Mouse (Mus musculus) MEL (cell line): ENCODE data around the gene Nnmt. TPM values are rescaled to one million over a fixed set of nuclear protein-coding genes. Genes with fewer than 3 reads are reported as not detected.

ENCODE experiments used
- DNase-seq: peaks from one replicate; pipeline ENCODE4 v3.0.0; 2011; ENCODE audit warnings: low read depth, low spot score
- H3K27ac ChIP-seq: 2 replicates; pipeline ENCODE4 v1.5.1; 2012; ENCODE audit warnings: low read depth, mild to moderate bottlenecking, control low read depth, low read length, moderate library complexity; ENCODE audit not compliant: control insufficient read depth
- H3K27me3 ChIP-seq, 2 experiments: fragments of 150-350 bp in 1 of 2; sonication (generic) in 1 of 2; 2 replicates each; pipeline ENCODE4 v1.6.1; 2012; ENCODE audit warnings: low read length in 2 of 2, mild to moderate bottlenecking in 2 of 2, improper control_type of control experiment in 1 of 2, moderate library complexity in 1 of 2; ENCODE audit not compliant: insufficient read depth in 2 of 2, control insufficient read depth in 1 of 2
- H3K36me3 ChIP-seq, 2 experiments: 2 replicates each; pipeline ENCODE4 v1.6.1; 2012 to 2014; ENCODE audit warnings: low read length in 2 of 2, improper control_type of control experiment in 1 of 2, inconsistent platforms in 1 of 2, mild to moderate bottlenecking in 1 of 2; ENCODE audit not compliant: insufficient read depth in 2 of 2, control insufficient read depth in 1 of 2
- H3K4me1 ChIP-seq, 2 experiments: fragments of 150-350 bp in 1 of 2; sonication (generic) in 1 of 2; 2 replicates each; pipeline ENCODE4 v1.6.1; 2012; ENCODE audit warnings: low read length in 2 of 2, improper control_type of control experiment in 1 of 2, mild to moderate bottlenecking in 1 of 2; ENCODE audit not compliant: insufficient read depth in 2 of 2, control insufficient read depth in 1 of 2
- H3K4me3 ChIP-seq, 2 experiments: fragments of 150-350 bp in 1 of 2; sonication (generic) in 1 of 2; 2 replicates each; pipeline ENCODE4 v1.5.1; 2012; ENCODE audit warnings: low read depth in 2 of 2, low read length in 2 of 2, mild to moderate bottlenecking in 2 of 2, moderate library complexity in 2 of 2, control low read depth in 1 of 2, improper control_type of control experiment in 1 of 2; ENCODE audit not compliant: control insufficient read depth in 1 of 2, insufficient read depth in 1 of 2
- H3K79me2 ChIP-seq: 2 replicates; pipeline ENCODE4 v1.6.1; 2012; ENCODE audit warnings: mild to moderate bottlenecking, low read length, moderate library complexity; ENCODE audit not compliant: control insufficient read depth, poor library complexity, insufficient read depth
- H3K9ac ChIP-seq: 2 replicates; pipeline ENCODE4 v1.6.1; 2012; ENCODE audit warnings: low read depth, mild to moderate bottlenecking, control low read depth, low read length, moderate library complexity; ENCODE audit not compliant: control insufficient read depth, poor library complexity, severe bottlenecking
- H3K9me3 ChIP-seq: fragments of 150-350 bp; sonication (generic); replicated peaks from 2 replicates; pipeline ENCODE4 v1.6.1; 2012; ENCODE audit warnings: mild to moderate bottlenecking, low read length, improper control_type of control experiment, moderate library complexity; ENCODE audit not compliant: insufficient read depth
- CHD2 ChIP-seq: IDR thresholded peaks from 2 replicates; pipeline ENCODE4 v1.6.1; 2011; ENCODE audit warnings: low read length, improper control_type of control experiment
- CTCF ChIP-seq, 3 experiments: IDR thresholded peaks in 2 of 3; conservative IDR thresholded peaks in 1 of 3; 2 replicates each; pipeline ENCODE4 v1.5.1; 2011 to 2012; ENCODE audit warnings: low read length in 3 of 3, low read depth in 2 of 3, mild to moderate bottlenecking in 2 of 3, improper control_type of control experiment in 1 of 3, inconsistent platforms in 1 of 3, mixed read lengths in 1 of 3, moderate library complexity in 1 of 3; ENCODE audit not compliant: control insufficient read depth in 1 of 3, insufficient read depth in 1 of 3, poor library complexity in 1 of 3, severe bottlenecking in 1 of 3
- E2F4 ChIP-seq: IDR thresholded peaks from 2 replicates; pipeline ENCODE4 v1.6.1; 2011; ENCODE audit warnings: low read depth, low read length, improper control_type of control experiment, borderline replicate concordance
- ETS1 ChIP-seq: IDR thresholded peaks from 2 replicates; pipeline ENCODE4 v1.6.1; 2012; ENCODE audit warnings: low read depth, mild to moderate bottlenecking, inconsistent platforms, low read length, improper control_type of control experiment, moderate library complexity
- GABPA ChIP-seq: IDR thresholded peaks from 2 replicates; pipeline ENCODE4 v1.6.1; 2012; ENCODE audit warnings: low read depth, mild to moderate bottlenecking, inconsistent platforms, low read length, improper control_type of control experiment, moderate library complexity
- HCFC1 ChIP-seq: IDR thresholded peaks from 2 replicates; pipeline ENCODE4 v1.6.1; 2012; ENCODE audit warnings: low read depth, mild to moderate bottlenecking, inconsistent platforms, low read length, improper control_type of control experiment, moderate library complexity
- JUND ChIP-seq: IDR thresholded peaks from 2 replicates; pipeline ENCODE4 v1.6.1; 2011; ENCODE audit warnings: low read depth, mild to moderate bottlenecking, improper control_type of control experiment, low read length
- MAZ ChIP-seq: IDR thresholded peaks from 2 replicates; pipeline ENCODE4 v1.6.1; 2012; ENCODE audit warnings: low read depth, mild to moderate bottlenecking, inconsistent platforms, low read length, improper control_type of control experiment
- MEF2A ChIP-seq: IDR thresholded peaks from 2 replicates; pipeline ENCODE4 v1.6.1; 2014; ENCODE audit warnings: low read depth, mild to moderate bottlenecking, inconsistent platforms, low read length, improper control_type of control experiment; ENCODE audit not compliant: poor library complexity, insufficient replicate concordance, severe bottlenecking; ENCODE audit errors: extremely low read depth
- MXI1 ChIP-seq: IDR thresholded peaks from 2 replicates; pipeline ENCODE4 v1.6.1; 2011; ENCODE audit warnings: mild to moderate bottlenecking, low read depth, low read length, improper control_type of control experiment
- MYC ChIP-seq: IDR thresholded peaks from 2 replicates; pipeline ENCODE4 v1.6.1; 2011; ENCODE audit warnings: low read depth, mild to moderate bottlenecking, low read length, improper control_type of control experiment, moderate library complexity
- NRF1 ChIP-seq: IDR thresholded peaks from 2 replicates; pipeline ENCODE4 v1.6.1; 2014; ENCODE audit warnings: low read depth, mild to moderate bottlenecking, inconsistent platforms, low read length, improper control_type of control experiment, moderate library complexity; ENCODE audit not compliant: poor library complexity, insufficient read depth, severe bottlenecking
- POLR2A ChIP-seq, 2 experiments: IDR thresholded peaks; 2 replicates each; pipeline ENCODE4 v1.6.1; 2011 to 2012; ENCODE audit warnings: low read length in 2 of 2, mild to moderate bottlenecking in 2 of 2, control low read depth in 1 of 2, improper control_type of control experiment in 1 of 2, low read depth in 1 of 2, moderate library complexity in 1 of 2; ENCODE audit not compliant: control insufficient read depth in 1 of 2, insufficient read depth in 1 of 2, poor library complexity in 1 of 2
- POLR2AphosphoS2 ChIP-seq: IDR thresholded peaks from 2 replicates; pipeline ENCODE4 v1.6.1; 2011; ENCODE audit warnings: low read length, improper control_type of control experiment
- POLR2AphosphoS5 ChIP-seq: IDR thresholded peaks from 2 replicates; pipeline ENCODE4 v1.6.1; 2012; ENCODE audit warnings: low read depth, borderline replicate concordance, mild to moderate bottlenecking, inconsistent platforms, low read length, moderate library complexity, mixed read lengths
- RAD21 ChIP-seq: IDR thresholded peaks from 2 replicates; pipeline ENCODE4 v1.6.1; 2011; ENCODE audit warnings: mild to moderate bottlenecking, low read depth, low read length, improper control_type of control experiment
- RCOR1 ChIP-seq: IDR thresholded peaks from 2 replicates; pipeline ENCODE4 v1.6.1; 2012; ENCODE audit warnings: low read depth, mild to moderate bottlenecking, inconsistent platforms, low read length, improper control_type of control experiment
- SMC3 ChIP-seq: IDR thresholded peaks from 2 replicates; pipeline ENCODE4 v1.6.1; 2011; ENCODE audit warnings: low read depth, low read length, improper control_type of control experiment
- TAL1 ChIP-seq: IDR thresholded peaks from 2 replicates; pipeline ENCODE4 v1.6.1; 2012; ENCODE audit warnings: mild to moderate bottlenecking, inconsistent platforms, low read length, moderate library complexity, mixed read lengths
- TBP ChIP-seq: IDR thresholded peaks from 2 replicates; pipeline ENCODE4 v1.8.0; 2011; ENCODE audit warnings: low read depth, low read length, improper control_type of control experiment
- TCF12 ChIP-seq: IDR thresholded peaks from 2 replicates; pipeline ENCODE4 v1.6.1; 2014; ENCODE audit warnings: low read depth, mild to moderate bottlenecking, inconsistent platforms, low read length, improper control_type of control experiment, moderate library complexity
- USF1 ChIP-seq: IDR thresholded peaks from 2 replicates; pipeline ENCODE4 v1.6.1; 2014; ENCODE audit warnings: low read depth, mild to moderate bottlenecking, inconsistent platforms, low read length, improper control_type of control experiment, moderate library complexity
- USF2 ChIP-seq, 2 experiments: IDR thresholded peaks; 2 replicates each; pipeline ENCODE4 v1.6.1; 2011 to 2012; ENCODE audit warnings: improper control_type of control experiment in 2 of 2, low read length in 2 of 2, borderline replicate concordance in 1 of 2, inconsistent platforms in 1 of 2, low read depth in 1 of 2, mild to moderate bottlenecking in 1 of 2; ENCODE audit not compliant: insufficient read depth in 1 of 2
- ZKSCAN1 ChIP-seq: IDR thresholded peaks from 2 replicates; pipeline ENCODE4 v1.6.1; 2012; ENCODE audit warnings: low read depth, mild to moderate bottlenecking, inconsistent platforms, low read length, improper control_type of control experiment, moderate library complexity
- ZNF384 ChIP-seq: IDR thresholded peaks from 2 replicates; pipeline ENCODE4 v1.6.1; 2012; ENCODE audit warnings: low read depth, mild to moderate bottlenecking, inconsistent platforms, low read length, improper control_type of control experiment
- polyA plus RNA-seq, 2 experiments: library from polyadenylated mRNA; stranded (reverse) in 1 of 2; unstranded in 1 of 2; fragments of >175 nt in 1 of 2; fragments of >200 nt in 1 of 2; gene quantifications; 2 replicates each; pipeline versions ENCODE4 v1.2.1 to v1.2.4; 2012; ENCODE audit warnings: low replicate concordance in 2 of 2, low read depth in 1 of 2; ENCODE audit not compliant: insufficient read length in 2 of 2, insufficient read depth in 1 of 2, missing spikeins in 1 of 2
- total RNA-seq: library from RNA; depleted of rRNA; stranded (reverse); fragments of 300-350 nt; gene quantifications from 2 replicates; pipeline ENCODE4 v1.2.3, GENCODE M21; 2012

Gene Nnmt
- total and polyA plus RNA-seq, 3 experiments = not detected

- H3K27ac ChIP-seq = no peak overlapping the region
- no peaks in the 10 kb centered on the region for H3K9me3 ChIP-seq
- H3K27me3 ChIP-seq = 0 out of 4 replicates have a peak, but pooled peaks cover 0 to 1% of the 10 kb centered on the region in 2 experiments
- TF ChIP-seq USF1 = no peak
- TF ChIP-seq MEF2A = no peak
- no peak for TF ChIP-seq JUND
- no peak for TF ChIP-seq HCFC1
- TF ChIP-seq ETS1 = no peak
- no peak for TF ChIP-seq SMC3
- no peak for TF ChIP-seq USF2 (IDR thresholded peaks at IDR 0.05; ENCODE audit: borderline replicate concordance in 1 of 2, insufficient read depth in 1 of 2, low read depth in 1 of 2, low read length in 2 of 2)
- no peak for TF ChIP-seq RCOR1
- TF ChIP-seq MXI1 = no peak
- TF ChIP-seq POLR2AphosphoS5 = no peak
- no peak for TF ChIP-seq POLR2A (IDR thresholded peaks at IDR 0.05; ENCODE audit: control insufficient read depth in 1 of 2, insufficient read depth in 1 of 2, low read depth in 1 of 2, low read length in 2 of 2, poor library complexity in 1 of 2)
- no peak for TF ChIP-seq ZNF384
- no peak for TF ChIP-seq ZKSCAN1
- no peak for TF ChIP-seq POLR2AphosphoS2
- TF ChIP-seq E2F4 = no peak
- TF ChIP-seq NRF1 = no peak
- TF ChIP-seq, all 39 proteins: peak for 0
- Histone ChIP-seq H3K79me2 (no peaks in the 10 kb centered on the region), H3K9ac (no peak overlapping the region), H3K36me3 (no peaks in the 10 kb centered on the region), H3K4me3 (no peak overlapping the region), H3K4me1 (no peaks in the 10 kb centered on the region)
- no peak for DNase-seq
Observed at GRCm38 (mm10) chr9:48619268-48619667, 14.3 kb upstream of the Nnmt start.

GRCm38 (mm10) chr9:48618589-48618988 is 13.6 kb upstream of the Nnmt start:
- DNase-seq = peak; percentile 64
- no peak overlapping the region for H3K9ac ChIP-seq
- H3K79me2 ChIP-seq = no peaks in the 10 kb centered on the region
- no peak overlapping the region for H3K4me3 ChIP-seq
- H3K9me3 ChIP-seq = no peaks in the 10 kb centered on the region
- no peak for TF ChIP-seq CHD2
- peak; percentile 62 to 76 (median 66) for TF ChIP-seq CTCF (IDR thresholded peaks at IDR 0.05 in 2 of 3, conservative IDR thresholded peaks at IDR 0.05 in 1 of 3; ENCODE audit: control insufficient read depth in 1 of 3, insufficient read depth in 1 of 3, low read depth in 2 of 3, low read length in 3 of 3, poor library complexity in 1 of 3, severe bottlenecking in 1 of 3)
- no peak for TF ChIP-seq MEF2A
- no peak for TF ChIP-seq TAL1
- TF ChIP-seq E2F4 = no peak
- no peak for TF ChIP-seq GABPA
- no peak for TF ChIP-seq ZNF384
- TF ChIP-seq POLR2AphosphoS5 = no peak
- no peak for TF ChIP-seq JUND
- peak; percentile 56 for TF ChIP-seq SMC3
- TF ChIP-seq MAZ = no peak
- no peak for TF ChIP-seq MYC
- TF ChIP-seq POLR2A (IDR thresholded peaks at IDR 0.05; ENCODE audit: control insufficient read depth in 1 of 2, insufficient read depth in 1 of 2, low read depth in 1 of 2, low read length in 2 of 2, poor library complexity in 1 of 2) = no peak
- no peak for TF ChIP-seq USF2 (IDR thresholded peaks at IDR 0.05; ENCODE audit: borderline replicate concordance in 1 of 2, insufficient read depth in 1 of 2, low read depth in 1 of 2, low read length in 2 of 2)
- no peak for TF ChIP-seq TBP
- TF ChIP-seq RAD21 = peak; percentile 77
- TF ChIP-seq TCF12 = no peak
- no peak for TF ChIP-seq ZKSCAN1
- no peaks in the 10 kb centered on the region for H3K36me3 ChIP-seq
- H3K27ac ChIP-seq = no peak overlapping the region
- H3K27me3 ChIP-seq = 0 out of 4 replicates have a peak, but pooled peaks cover 0 to 1% of the 10 kb centered on the region in 2 experiments
- H3K4me1 ChIP-seq = no peaks in the 10 kb centered on the region
